Mouse (Mus musculus) embryonic facial prominence, embryonic 14.5 days (tissue): ENCODE measurements at regions not wholly inside any gene's neighbourhood (a gene's known extent, or its start where the extent isn't known, plus 50 kb on each side); places are given as distances from the start of the nearest gene placed in this dataset.

Experiments
- ATAC-seq: fragments of 200-750 bp; cut with Nextera tagmentation; 2 replicates; pipeline ENCODE4 v1.8.0; 2017; ENCODE audit warnings: low read depth, moderate number of reproducible peaks, moderate TSS enrichment
- DNase-seq: peaks from one replicate; pipeline ENCODE4 v3.0.0-alpha.2; 2015; ENCODE audit warnings: low spot score
- H3K27ac ChIP-seq: fragments of 300-500 bp; sonication (generic); replicated peaks from 2 replicates; pipeline ENCODE4 v1.5.1; 2014; ENCODE audit warnings: low read depth, mild to moderate bottlenecking, low read length, moderate library complexity
- H3K27me3 ChIP-seq: fragments of 300-500 bp; sonication (generic); replicated peaks from 2 replicates; pipeline ENCODE4 v1.6.1; 2014; ENCODE audit warnings: low read length; ENCODE audit not compliant: control insufficient read depth, insufficient read depth
- H3K36me3 ChIP-seq: fragments of 300-500 bp; sonication (generic); 2 replicates; pipeline ENCODE4 v1.6.1; 2014; ENCODE audit warnings: low read length, mixed read lengths; ENCODE audit not compliant: control insufficient read depth, insufficient read depth
- H3K4me1 ChIP-seq: fragments of 300-500 bp; sonication (generic); 2 replicates; pipeline ENCODE4 v1.6.1; 2014; ENCODE audit warnings: antibody characterized with exemption, low read length; ENCODE audit not compliant: control insufficient read depth, insufficient read depth
- H3K4me2 ChIP-seq: fragments of 300-500 bp; sonication (generic); 2 replicates; pipeline ENCODE4 v1.6.1; 2014; ENCODE audit warnings: low read depth, mild to moderate bottlenecking, low read length, moderate library complexity, mixed read lengths
- H3K4me3 ChIP-seq: fragments of 300-500 bp; sonication (generic); 2 replicates; pipeline ENCODE4 v1.5.1; 2014; ENCODE audit warnings: low read depth, mild to moderate bottlenecking, low read length
- H3K9ac ChIP-seq: fragments of 300-500 bp; sonication (generic); 2 replicates; pipeline ENCODE4 v1.6.1; 2014; ENCODE audit warnings: low read depth, mild to moderate bottlenecking, low read length, moderate library complexity, mixed read lengths
- H3K9me3 ChIP-seq: fragments of 300-500 bp; sonication (generic); 2 replicates; pipeline ENCODE4 v1.6.1; 2016; ENCODE audit warnings: low read length; ENCODE audit not compliant: control insufficient read depth
- WGBS: fragments of 180-500 bp; shearing (Covaris S2); extraction: QIAGEN DNeasy Blood & Tissue Kit; methylation state at CpG from one replicate; pipeline ENCODE4 v1.1.7; 2014; 5-methylcytosine and 5-hydroxymethylcytosine counted together

- Histone ChIP-seq H3K4me2 (no peak overlapping the region), H3K9ac (no peak overlapping the region), H3K36me3 (no peaks in the 10 kb centered on the region), H3K4me3 (no peak overlapping the region), H3K9me3 (peaks cover 4% of the 10 kb centered on the region; the same call in 1 of the 2 replicates), H3K4me1 (no peaks in the 10 kb centered on the region), H3K27me3 (no peaks in the 10 kb centered on the region), H3K27ac (no peak overlapping the region)
- 94% methylated on average over 6 of the region's 6 CpGs for WGBS
- no peak for DNase-seq
- ATAC-seq, result no peak
Measured at GRCm38 (mm10) chr9:30766701-30767100, 155.6 kb downstream of the Adamts15 start.

GRCm38 (mm10) chr9:30766171-30766570 lies 156.1 kb downstream of the Adamts15 start:
- Histone ChIP-seq H3K9ac (no peak overlapping the region), H3K9me3 (peaks cover 4% of the 10 kb centered on the region; the same call in 1 of the 2 replicates), H3K4me2 (no peak overlapping the region), H3K4me1 (no peaks in the 10 kb centered on the region), H3K27ac (no peak overlapping the region), H3K36me3 (no peaks in the 10 kb centered on the region), H3K27me3 (no peaks in the 10 kb centered on the region), H3K4me3 (no peak overlapping the region)
- WGBS, result 61% methylated on average over 3 of the region's 3 CpGs
- DNase-seq, result peak; percentile 31
- peak; percentile 37; the same call in 1 of the 2 replicates for ATAC-seq

- Histone ChIP-seq H3K9ac (no peak overlapping the region), H3K27ac (no peak overlapping the region), H3K4me3 (no peak overlapping the region), H3K4me1 (no peaks in the 10 kb centered on the region), H3K27me3 (no peaks in the 10 kb centered on the region), H3K4me2 (no peak overlapping the region), H3K9me3 (peaks cover 4% of the 10 kb centered on the region; the same call in 1 of the 2 replicates), H3K36me3 (no peaks in the 10 kb centered on the region)
- ATAC-seq (no peak), DNase-seq (no peak)
- WGBS, result 56% methylated on average over 7 of the region's 7 CpGs
Measured at GRCm38 (mm10) chr9:30765017-30765569, 157.2 kb downstream of the Adamts15 start.

- H3K4me2 ChIP-seq, result no peak overlapping the region
- H3K27ac ChIP-seq, result no peak overlapping the region
- H3K36me3 ChIP-seq, result no peaks in the 10 kb centered on the region
- WGBS, result 41% methylated on average over 1 of the region's 1 CpGs
- no peak for DNase-seq
- H3K9ac ChIP-seq, result no peak overlapping the region
- ATAC-seq, result no peak
- H3K4me3 ChIP-seq, result no peak overlapping the region
- H3K4me1 ChIP-seq, result no peaks in the 10 kb centered on the region
- H3K27me3 ChIP-seq, result no peaks in the 10 kb centered on the region
- H3K9me3 ChIP-seq, result peaks cover 4% of the 10 kb centered on the region; the same call in 1 of the 2 replicates
Measured at GRCm38 (mm10) chr9:30762913-30763312, 159.3 kb downstream of the Adamts15 start.

- no peak overlapping the region for H3K4me3 ChIP-seq
- ATAC-seq (no peak), DNase-seq (no peak)
- H3K27me3 ChIP-seq, result no peaks in the 10 kb centered on the region
- no peak overlapping the region for H3K4me2 ChIP-seq
- no peak overlapping the region for H3K9ac ChIP-seq
- no peaks in the 10 kb centered on the region for H3K4me1 ChIP-seq
- H3K36me3 ChIP-seq, result no peaks in the 10 kb centered on the region
- WGBS, result 83% methylated on average over 3 of the region's 3 CpGs
- H3K27ac ChIP-seq, result no peak overlapping the region
- H3K9me3 ChIP-seq, result no peaks in the 10 kb centered on the region
Measured at GRCm38 (mm10) chr9:30758121-30758520, 164.1 kb downstream of the Adamts15 start.

- Histone ChIP-seq H3K4me2 (no peak overlapping the region), H3K9me3 (no peaks in the 10 kb centered on the region), H3K27me3 (no peaks in the 10 kb centered on the region), H3K27ac (no peak overlapping the region), H3K36me3 (no peaks in the 10 kb centered on the region), H3K4me3 (no peak overlapping the region), H3K4me1 (no peaks in the 10 kb centered on the region), H3K9ac (no peak overlapping the region)
- ATAC-seq (no peak), DNase-seq (no peak)
- 82% methylated on average over 8 of the region's 8 CpGs for WGBS
Measured at GRCm38 (mm10) chr9:30757406-30757805, 164.8 kb downstream of the Adamts15 start.

GRCm38 (mm10) chr9:30756796-30757195 lies 165.5 kb downstream of the Adamts15 start:
- H3K4me1 ChIP-seq, result no peaks in the 10 kb centered on the region
- no peak for DNase-seq
- WGBS, result 89% methylated on average over 4 of the region's 4 CpGs

GRCm38 (mm10) chr9:30755586-30755985 lies 166.7 kb downstream of the Adamts15 start:
- Histone ChIP-seq H3K4me3 (no peak overlapping the region), H3K4me1 (no peaks in the 10 kb centered on the region), H3K9me3 (0 out of 2 replicates have a peak, but pooled peaks cover 3% of the 10 kb centered on the region), H3K27ac (no peak overlapping the region), H3K4me2 (no peak overlapping the region), H3K27me3 (no peaks in the 10 kb centered on the region), H3K36me3 (no peaks in the 10 kb centered on the region), H3K9ac (no peak overlapping the region)
- DNase-seq (no peak), ATAC-seq (no peak)
- WGBS, result 72% methylated on average over 1 of the region's 1 CpGs

More at GRCm38 (mm10) chr9:30756796-30757195, 165.5 kb downstream of the Adamts15 start:
- no peak overlapping the region for H3K4me2 ChIP-seq
- no peak overlapping the region for H3K27ac ChIP-seq
- H3K36me3 ChIP-seq, result no peaks in the 10 kb centered on the region
- no peaks in the 10 kb centered on the region for H3K9me3 ChIP-seq
- H3K4me3 ChIP-seq, result no peak overlapping the region
- H3K9ac ChIP-seq, result no peak overlapping the region
- ATAC-seq, result no peak
- no peaks in the 10 kb centered on the region for H3K27me3 ChIP-seq

GRCm38 (mm10) chr9:30754826-30755225 lies 167.4 kb downstream of the Adamts15 start:
- H3K4me1 ChIP-seq, result no peaks in the 10 kb centered on the region
- no peak overlapping the region for H3K27ac ChIP-seq
- no peak overlapping the region for H3K9ac ChIP-seq
- 0 out of 2 replicates have a peak, but pooled peaks cover 3% of the 10 kb centered on the region for H3K9me3 ChIP-seq
- no peak overlapping the region for H3K4me3 ChIP-seq
- no peak for DNase-seq
- no peaks in the 10 kb centered on the region for H3K36me3 ChIP-seq
- 87% methylated on average over 5 of the region's 5 CpGs for WGBS
- H3K4me2 ChIP-seq, result no peak overlapping the region
- ATAC-seq, result no peak
- no peaks in the 10 kb centered on the region for H3K27me3 ChIP-seq
